Mouse (Mus musculus): ENCODE data around the gene Gtf3c3. TPM values are rescaled to one million over a fixed set of nuclear protein-coding genes. Genes with fewer than 3 reads are reported as not detected.
A peak's percentile ranks its signal among the peaks of the same experiment; 100 is the strongest.

Gene Gtf3c3
- polyA plus RNA-seq (2012; ENCODE audit: insufficient read depth, insufficient read length, low replicate concordance, missing spikeins), result not detected in 2 replicates

GRCm38 (mm10) chr1:54438340-54439079 lies at the start of gene Gtf3c3:
TSS of gene Gtf3c3 (minus strand) at chr1:54438971.
- TF ChIP-seq POLR2A (IDR thresholded peaks at IDR 0.05; ENCODE audit: insufficient read depth, low read depth, low read length) (peak; percentile 66; the same call in 1 of the 2 replicates), CTCF (IDR thresholded peaks at IDR 0.05; ENCODE audit: insufficient read depth, low read depth, low read length) (no peak)
- 2% methylated on average over 39 of the region's 39 CpGs for WGBS
- H3K27ac ChIP-seq (ENCODE audit: insufficient read depth, low read depth, low read length), result no peak within 1 kb of the TSS
- peak within 1 kb of the TSS; percentile 88 for H3K4me3 ChIP-seq (ENCODE audit: insufficient read depth, low read depth, low read length)
- peaks cover 4% of the 10 kb centered on the region for H3K4me1 ChIP-seq (ENCODE audit: control insufficient read depth, insufficient read depth, low read length)

- H3K27ac ChIP-seq (ENCODE audit: insufficient read depth, low read depth, low read length), result no peak overlapping the region
- no peak overlapping the region for H3K4me3 ChIP-seq (ENCODE audit: insufficient read depth, low read depth, low read length)
- H3K4me1 ChIP-seq (ENCODE audit: control insufficient read depth, insufficient read depth, low read length), result no peaks in the 10 kb centered on the region
- WGBS, result 80% methylated on average over 3 of the region's 3 CpGs
- TF ChIP-seq POLR2A (IDR thresholded peaks at IDR 0.05; ENCODE audit: insufficient read depth, low read depth, low read length) (no peak), CTCF (IDR thresholded peaks at IDR 0.05; ENCODE audit: insufficient read depth, low read depth, low read length) (no peak)
These were observed 46.1 kb upstream of the Gtf3c3 start for GRCm38 (mm10) chr1:54484744-54485420.

GRCm38 (mm10) chr1:54480491-54480890 lies 41.7 kb upstream of the Gtf3c3 start:
- TF ChIP-seq POLR2A (IDR thresholded peaks at IDR 0.05; ENCODE audit: insufficient read depth, low read depth, low read length), result no peak
- TF ChIP-seq CTCF (IDR thresholded peaks at IDR 0.05; ENCODE audit: insufficient read depth, low read depth, low read length), result no peak
- H3K4me3 ChIP-seq (ENCODE audit: insufficient read depth, low read depth, low read length), result no peak overlapping the region
- no peak overlapping the region for H3K27ac ChIP-seq (ENCODE audit: insufficient read depth, low read depth, low read length)
- H3K4me1 ChIP-seq (ENCODE audit: control insufficient read depth, insufficient read depth, low read length), result no peaks in the 10 kb centered on the region
- 96% methylated on average over 12 of the region's 12 CpGs for WGBS

GRCm38 (mm10) chr1:54468662-54469061 lies 29.9 kb upstream of the Gtf3c3 start:
- no peak overlapping the region for H3K27ac ChIP-seq (ENCODE audit: insufficient read depth, low read depth, low read length)
- no peaks in the 10 kb centered on the region for H3K4me1 ChIP-seq (ENCODE audit: control insufficient read depth, insufficient read depth, low read length)
- TF ChIP-seq POLR2A (IDR thresholded peaks at IDR 0.05; ENCODE audit: insufficient read depth, low read depth, low read length), result no peak
- no peak for TF ChIP-seq CTCF (IDR thresholded peaks at IDR 0.05; ENCODE audit: insufficient read depth, low read depth, low read length)
- H3K4me3 ChIP-seq (ENCODE audit: insufficient read depth, low read depth, low read length), result no peak overlapping the region

- Histone ChIP-seq H3K27ac (ENCODE audit: insufficient read depth, low read depth, low read length) (no peak overlapping the region), H3K4me3 (ENCODE audit: insufficient read depth, low read depth, low read length) (no peak overlapping the region), H3K4me1 (ENCODE audit: control insufficient read depth, insufficient read depth, low read length) (no peaks in the 10 kb centered on the region)
- TF ChIP-seq CTCF (IDR thresholded peaks at IDR 0.05; ENCODE audit: insufficient read depth, low read depth, low read length), result no peak
- no peak for TF ChIP-seq POLR2A (IDR thresholded peaks at IDR 0.05; ENCODE audit: insufficient read depth, low read depth, low read length)
- WGBS, result 59% methylated on average over 1 of the region's 1 CpGs
These were observed 28.6 kb upstream of the Gtf3c3 start for GRCm38 (mm10) chr1:54467366-54467765.

- Histone ChIP-seq H3K4me3 (ENCODE audit: insufficient read depth, low read depth, low read length) (no peak overlapping the region), H3K27ac (ENCODE audit: insufficient read depth, low read depth, low read length) (no peak overlapping the region), H3K4me1 (ENCODE audit: control insufficient read depth, insufficient read depth, low read length) (no peaks in the 10 kb centered on the region)
- 91% methylated on average over 2 of the region's 2 CpGs for WGBS
- TF ChIP-seq POLR2A (IDR thresholded peaks at IDR 0.05; ENCODE audit: insufficient read depth, low read depth, low read length) (no peak), CTCF (IDR thresholded peaks at IDR 0.05; ENCODE audit: insufficient read depth, low read depth, low read length) (no peak)
These were observed 13.3 kb upstream of the Gtf3c3 start for GRCm38 (mm10) chr1:54452116-54452515.

GRCm38 (mm10) chr1:54448833-54449232 lies 10.1 kb upstream of the Gtf3c3 start:
- Histone ChIP-seq H3K27ac (ENCODE audit: insufficient read depth, low read depth, low read length) (no peak overlapping the region), H3K4me1 (ENCODE audit: control insufficient read depth, insufficient read depth, low read length) (no peaks in the 10 kb centered on the region), H3K4me3 (ENCODE audit: insufficient read depth, low read depth, low read length) (no peak overlapping the region)
- TF ChIP-seq POLR2A (IDR thresholded peaks at IDR 0.05; ENCODE audit: insufficient read depth, low read depth, low read length) (no peak), CTCF (IDR thresholded peaks at IDR 0.05; ENCODE audit: insufficient read depth, low read depth, low read length) (no peak)
- WGBS, result 78% methylated on average over 4 of the region's 4 CpGs

GRCm38 (mm10) chr1:54443641-54444040 lies 4.9 kb upstream of the Gtf3c3 start:
- no peak overlapping the region for H3K27ac ChIP-seq (ENCODE audit: insufficient read depth, low read depth, low read length)
- TF ChIP-seq POLR2A (IDR thresholded peaks at IDR 0.05; ENCODE audit: insufficient read depth, low read depth, low read length) (no peak), CTCF (IDR thresholded peaks at IDR 0.05; ENCODE audit: insufficient read depth, low read depth, low read length) (no peak)
- no peaks in the 10 kb centered on the region for H3K4me1 ChIP-seq (ENCODE audit: control insufficient read depth, insufficient read depth, low read length)
- no peak overlapping the region for H3K4me3 ChIP-seq (ENCODE audit: insufficient read depth, low read depth, low read length)
- WGBS, result 58% methylated on average over 7 of the region's 7 CpGs

GRCm38 (mm10) chr1:54439080-54439476 lies 307 bp upstream of the Gtf3c3 start:
- peak overlapping the region; percentile 88 for H3K4me3 ChIP-seq (ENCODE audit: insufficient read depth, low read depth, low read length)
- TF ChIP-seq CTCF (IDR thresholded peaks at IDR 0.05; ENCODE audit: insufficient read depth, low read depth, low read length) (no peak), POLR2A (IDR thresholded peaks at IDR 0.05; ENCODE audit: insufficient read depth, low read depth, low read length) (no peak)
- WGBS, result 41% methylated on average over 3 of the region's 3 CpGs
- H3K4me1 ChIP-seq (ENCODE audit: control insufficient read depth, insufficient read depth, low read length), result peaks cover 4% of the 10 kb centered on the region
- no peak overlapping the region for H3K27ac ChIP-seq (ENCODE audit: insufficient read depth, low read depth, low read length)

All from olfactory bulb, adult 2 months (tissue).